13 mouse cellular contexts compared by ENCODE assay signal in the genomic region with DNA sequence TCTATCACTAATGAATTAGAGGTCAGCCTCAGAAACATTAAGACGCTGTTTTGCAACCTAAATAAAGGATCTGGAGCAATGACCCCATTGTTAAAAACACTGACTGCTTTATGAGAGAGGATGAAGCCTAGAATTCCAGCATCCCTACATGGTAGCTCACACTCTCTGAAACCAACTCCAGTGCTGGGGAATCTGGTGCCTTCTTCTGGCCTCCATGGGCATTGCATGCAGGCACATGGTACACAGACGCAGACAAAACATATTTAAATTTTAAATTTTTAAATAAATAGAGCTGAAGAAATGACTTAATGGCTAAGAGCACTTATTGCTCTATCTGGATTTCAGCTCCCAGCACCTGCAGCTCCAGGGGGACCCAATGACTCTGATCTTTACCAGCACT. TPM values are rescaled to one million over a fixed set of nuclear protein-coding genes. Genes with fewer than 3 reads are reported as not detected.
A peak's percentile ranks its signal among the peaks of the same experiment; 100 is the strongest.
DNase-seq lines count a peak whose midpoint lies in the region; ATAC-seq and TF ChIP-seq lines count a peak whose summit lies in the region.
"Had no signal": no experiment of that assay in that cellular context is flagged by ENCODE, and none has a peak within 500 bp of the region (broad histone marks: within the 10 kb centered on the region; RNA-seq: fewer than 3 reads in every experiment).

No protein-coding gene starts in this region.

- no peaks in the 10 kb centered on the region for H3K36me3 ChIP-seq in midbrain, postnatal 0 days (ENCODE audit: insufficient read depth, low read length)
- no peaks in the 10 kb centered on the region for H3K36me3 ChIP-seq in midbrain, embryonic 16.5 days (ENCODE audit: control insufficient read depth, insufficient read depth, low read length)
- no peaks in the 10 kb centered on the region for H3K36me3 ChIP-seq in stomach, postnatal 0 days (ENCODE audit: control insufficient read depth, insufficient read depth, low read length)
- H3K36me3 ChIP-seq: forebrain, embryonic 15.5 days had no signal

- H3K4me3 ChIP-seq in midbrain, postnatal 0 days (ENCODE audit: low read depth, low read length): no peak overlapping the region
- no peak overlapping the region for H3K4me3 ChIP-seq in midbrain, embryonic 16.5 days (ENCODE audit: low read depth, low read length)
- no peak overlapping the region for H3K4me3 ChIP-seq in stomach, postnatal 0 days (ENCODE audit: low read depth, low read length)
- H3K4me3 ChIP-seq: forebrain, embryonic 15.5 days had no signal

- H3K4me1 ChIP-seq in midbrain, postnatal 0 days (ENCODE audit: insufficient read depth, low read length): no peaks in the 10 kb centered on the region
- H3K4me1 ChIP-seq in midbrain, embryonic 16.5 days (ENCODE audit: control insufficient read depth, insufficient read depth, low read length): peaks cover 10% of the 10 kb centered on the region; the same call in 1 of the 2 replicates
- H3K4me1 ChIP-seq in stomach, postnatal 0 days (replicated peaks; ENCODE audit: control insufficient read depth, insufficient read depth): no peaks in the 10 kb centered on the region

- H3K9me3 ChIP-seq in midbrain, postnatal 0 days (ENCODE audit: low read length): no peaks in the 10 kb centered on the region
- no peaks in the 10 kb centered on the region for H3K9me3 ChIP-seq in midbrain, embryonic 16.5 days (replicated peaks; ENCODE audit: control insufficient read depth, low read length, poor library complexity, severe bottlenecking)
- H3K9me3 ChIP-seq in stomach, postnatal 0 days (ENCODE audit: control insufficient read depth, low read length): no peaks in the 10 kb centered on the region
- H3K9me3 ChIP-seq: forebrain, embryonic 15.5 days had no signal

- ATAC-seq in midbrain, postnatal 0 days (ENCODE audit: low FRiP score): no peak
- ATAC-seq in midbrain, embryonic 16.5 days: no peak
- no peak for ATAC-seq in stomach, postnatal 0 days (ENCODE audit: low FRiP score, low TSS enrichment)
- ATAC-seq in megakaryocyte progenitor cell, adult 5-6 weeks (replicated peaks; ENCODE audit: poor library complexity): no peak
- ATAC-seq: forebrain, embryonic 15.5 days; hindbrain, embryonic 16.5 days had no signal

- no peak overlapping the region for H3K9ac ChIP-seq in midbrain, postnatal 0 days (replicated peaks; ENCODE audit: low read length, poor library complexity, severe bottlenecking)
- H3K9ac ChIP-seq in midbrain, embryonic 16.5 days (ENCODE audit: low read depth, low read length): no peak overlapping the region
- no peak overlapping the region for H3K9ac ChIP-seq in stomach, postnatal 0 days (ENCODE audit: low read length)
- H3K9ac ChIP-seq: forebrain, embryonic 15.5 days had no signal

- TF ChIP-seq CTCF in midbrain, postnatal 0 days (IDR thresholded peaks at IDR 0.05): peak; percentile 52
- TF ChIP-seq CTCF in stomach, postnatal 0 days (IDR thresholded peaks at IDR 0.05; ENCODE audit: low read depth): peak; percentile 62

- no peak overlapping the region for H3K27ac ChIP-seq in midbrain, postnatal 0 days (ENCODE audit: low read depth, low read length)
- no peak overlapping the region for H3K27ac ChIP-seq in midbrain, embryonic 16.5 days (ENCODE audit: low read length)
- no peak overlapping the region for H3K27ac ChIP-seq in stomach, postnatal 0 days (replicated peaks)
- H3K27ac ChIP-seq: forebrain, embryonic 15.5 days; macrophage had no signal

- DNase-seq in heart, postnatal 4 days: peak; percentile 20
- DNase-seq in heart, adult 9 months (ENCODE audit: low spot score in 2 of 2): no peak
- DNase-seq in midbrain, postnatal 0 days (ENCODE audit: low spot score): no peak
- DNase-seq in R1 (ENCODE audit: low read depth, low spot score): peak; percentile 62
- no peak for DNase-seq in stomach, postnatal 0 days (ENCODE audit: low spot score)
- no peak for DNase-seq in adrenal gland, adult 18-20 months (ENCODE audit: low spot score in 2 of 2)
- DNase-seq: cerebellum, postnatal 25 days; layer of hippocampus, postnatal 36 days had no signal

- no peaks in the 10 kb centered on the region for H3K27me3 ChIP-seq in midbrain, postnatal 0 days (ENCODE audit: insufficient read depth, low read length)
- no peaks in the 10 kb centered on the region for H3K27me3 ChIP-seq in midbrain, embryonic 16.5 days (ENCODE audit: control insufficient read depth, insufficient read depth, low read depth, low read length)
- H3K27me3 ChIP-seq in stomach, postnatal 0 days (ENCODE audit: control insufficient read depth, insufficient read depth, low read length): no peaks in the 10 kb centered on the region
- H3K27me3 ChIP-seq: forebrain, embryonic 15.5 days had no signal

- WGBS in midbrain, postnatal 0 days: 77% methylated on average over 2 of the region's 2 CpGs
- 79% methylated on average over 2 of the region's 2 CpGs for WGBS in midbrain, embryonic 16.5 days
- 79% methylated on average over 2 of the region's 2 CpGs for WGBS in stomach, postnatal 0 days

- no peak for TF ChIP-seq EP300 in stomach, postnatal 0 days (optimal IDR thresholded peaks at IDR 0.05)

- no peak overlapping the region for H3K4me2 ChIP-seq in midbrain, postnatal 0 days (ENCODE audit: low read depth, low read length, poor library complexity, severe bottlenecking)
- no peak overlapping the region for H3K4me2 ChIP-seq in midbrain, embryonic 16.5 days (ENCODE audit: low read length)
- H3K4me2 ChIP-seq in stomach, postnatal 0 days (replicated peaks; ENCODE audit: low read depth): no peak overlapping the region
- H3K4me2 ChIP-seq: forebrain, embryonic 15.5 days had no signal

RNA-seq across cellular contexts. Expression of a gene that starts 1.4 kb away (rescaled TPM):
- 100 to 1,000 TPM in 1 of 2 experiments, 10 to 100 TPM in 1; 96.1 to 104 TPM for total RNA-seq in heart, postnatal 4 days (2021)
- total RNA-seq in midbrain, postnatal 0 days (2014; rRNA removed): 78.2 and 98.1 TPM in 2 replicates
- 31.1 and 36.3 TPM in 2 replicates for polyA plus RNA-seq in midbrain, postnatal 0 days (2015; fragmentation: Nextera tagmentation; extraction: Ambion mirVana)
- polyA plus RNA-seq in midbrain, embryonic 16.5 days (2015; fragmentation: Nextera tagmentation; extraction: Ambion mirVana): 48.3 and 55.1 TPM in 2 replicates
- 11.8 and 13.0 TPM in 2 replicates for polyA plus RNA-seq in stomach, postnatal 0 days (2015; fragmentation: Nextera tagmentation; extraction: Ambion mirVana)
- total RNA-seq in adrenal gland, adult 18-20 months (2021): 10 to 100 TPM; 50.1 to 53.9 TPM
- 41.3 and 47.8 TPM in 2 replicates for total RNA-seq in megakaryocyte progenitor cell, adult 5-6 weeks (2015)
- total RNA-seq in megakaryocyte progenitor cell, adult 5-6 weeks (2017): 53.6 and 69.8 TPM in 2 replicates

RNA-seq across cellular contexts. Expression of a gene that starts 44.9 kb away (rescaled TPM):
- 10 to 100 TPM; 36.0 to 36.2 TPM for total RNA-seq in heart, postnatal 4 days (2021)
- 43.0 and 43.2 TPM in 2 replicates for total RNA-seq in midbrain, postnatal 0 days (2014; rRNA removed)
- polyA plus RNA-seq in midbrain, postnatal 0 days (2015; fragmentation: Nextera tagmentation; extraction: Ambion mirVana): 9.9 and 11.3 TPM in 2 replicates
- 18.6 and 21.8 TPM in 2 replicates for polyA plus RNA-seq in midbrain, embryonic 16.5 days (2015; fragmentation: Nextera tagmentation; extraction: Ambion mirVana)
- 6.4 and 6.8 TPM in 2 replicates for polyA plus RNA-seq in stomach, postnatal 0 days (2015; fragmentation: Nextera tagmentation; extraction: Ambion mirVana)
- total RNA-seq in adrenal gland, adult 18-20 months (2021): 10 to 100 TPM; 17.1 to 25.6 TPM
- total RNA-seq in megakaryocyte progenitor cell, adult 5-6 weeks (2015): 38.9 and 46.6 TPM in 2 replicates
- 31.9 and 32.6 TPM in 2 replicates for total RNA-seq in megakaryocyte progenitor cell, adult 5-6 weeks (2017)

Comparison
In these comparisons a context has a peak if more than half of its experiments do, and no peak if none do; other contexts are left out.
1. DNase-seq: peak in heart, postnatal 4 days (single experiment) and R1 (single experiment); none in heart, adult 9 months (0 of 2), midbrain, postnatal 0 days (single experiment), stomach, postnatal 0 days (single experiment) and adrenal gland, adult 18-20 months (0 of 2).